Mouse (Mus musculus): ENCODE results near the gene Endog. TPM values are rescaled to one million over a fixed set of nuclear protein-coding genes. Genes with fewer than 3 reads are reported as not detected.
"Not testable (repeated sequence)": the region's sequence is repeated elsewhere in the genome, so short reads cannot be mapped to it uniquely, and the experiment has no call there.

Gene Endog
- polyA plus RNA-seq, 1 experiment from 2014 or later, result 29.8 TPM

- Histone ChIP-seq H3K4me2 (replicated peaks) (peak within 1 kb of the TSS; percentile 66), H3K27me3 (ENCODE audit: control insufficient read depth, insufficient read depth, low read length) (no peaks in the 10 kb centered on the region), H3K4me1 (replicated peaks; ENCODE audit: control insufficient read depth, insufficient read depth, low read length) (peaks cover 14% of the 10 kb centered on the region; the same call in 1 of the 2 replicates), H3K36me3 (replicated peaks; ENCODE audit: control insufficient read depth, insufficient read depth) (peaks cover 36% of the 10 kb centered on the region), H3K4me3 (replicated peaks; ENCODE audit: low read length) (peak within 1 kb of the TSS; percentile 76), H3K27ac (peak within 1 kb of the TSS; percentile 81), H3K9me3 (ENCODE audit: control insufficient read depth, low read length) (no peaks in the 10 kb centered on the region), H3K9ac (peak within 1 kb of the TSS; percentile 82)
- DNase-seq (ENCODE audit: low spot score) (peak; percentile 96), ATAC-seq (ENCODE audit: low FRiP score) (peak; percentile 94)
- under 1% methylated on average over 44 of the region's 46 CpGs for WGBS
Measured at GRCm38 (mm10) chr2:30133613-30134377, 37.5 kb upstream of the Endog start, which contains the start of gene Tbc1d13. Gene Tbc1d13, plus strand, starts transcription at chr2:30133746.

DNA sequence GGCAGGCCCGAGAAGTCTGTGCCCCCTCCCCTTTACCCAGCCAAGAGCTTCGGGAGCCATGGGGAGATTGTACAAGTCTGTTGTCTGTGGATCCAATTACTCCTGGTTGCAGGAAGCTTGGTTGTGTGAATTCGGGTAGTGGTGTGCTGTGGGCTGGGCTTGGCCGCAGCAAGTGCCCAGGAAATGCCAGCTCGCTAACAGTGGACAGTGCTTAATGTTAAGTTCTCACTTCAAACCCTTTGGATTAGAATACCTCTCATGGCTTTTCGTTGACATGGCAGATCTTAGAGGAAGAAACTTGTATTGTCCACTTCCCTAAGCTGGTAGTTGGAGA lies 36.9 kb upstream of the Endog start:
- no peak for ATAC-seq (ENCODE audit: low FRiP score)
- Histone ChIP-seq H3K27ac (peak overlapping the region; percentile 81; the same call in 1 of the 2 replicates), H3K27me3 (ENCODE audit: control insufficient read depth, insufficient read depth, low read length) (no peaks in the 10 kb centered on the region), H3K9me3 (ENCODE audit: control insufficient read depth, low read length) (no peaks in the 10 kb centered on the region), H3K36me3 (replicated peaks; ENCODE audit: control insufficient read depth, insufficient read depth) (peaks cover 39% of the 10 kb centered on the region), H3K4me3 (replicated peaks; ENCODE audit: low read length) (peak overlapping the region; percentile 76), H3K9ac (peak overlapping the region; percentile 82), H3K4me2 (replicated peaks) (peak overlapping the region; percentile 66), H3K4me1 (replicated peaks; ENCODE audit: control insufficient read depth, insufficient read depth, low read length) (peaks cover 14% of the 10 kb centered on the region; the same call in 1 of the 2 replicates)
- WGBS, result 27% methylated on average over 6 of the region's 6 CpGs
- no peak for DNase-seq (ENCODE audit: low spot score)

DNA sequence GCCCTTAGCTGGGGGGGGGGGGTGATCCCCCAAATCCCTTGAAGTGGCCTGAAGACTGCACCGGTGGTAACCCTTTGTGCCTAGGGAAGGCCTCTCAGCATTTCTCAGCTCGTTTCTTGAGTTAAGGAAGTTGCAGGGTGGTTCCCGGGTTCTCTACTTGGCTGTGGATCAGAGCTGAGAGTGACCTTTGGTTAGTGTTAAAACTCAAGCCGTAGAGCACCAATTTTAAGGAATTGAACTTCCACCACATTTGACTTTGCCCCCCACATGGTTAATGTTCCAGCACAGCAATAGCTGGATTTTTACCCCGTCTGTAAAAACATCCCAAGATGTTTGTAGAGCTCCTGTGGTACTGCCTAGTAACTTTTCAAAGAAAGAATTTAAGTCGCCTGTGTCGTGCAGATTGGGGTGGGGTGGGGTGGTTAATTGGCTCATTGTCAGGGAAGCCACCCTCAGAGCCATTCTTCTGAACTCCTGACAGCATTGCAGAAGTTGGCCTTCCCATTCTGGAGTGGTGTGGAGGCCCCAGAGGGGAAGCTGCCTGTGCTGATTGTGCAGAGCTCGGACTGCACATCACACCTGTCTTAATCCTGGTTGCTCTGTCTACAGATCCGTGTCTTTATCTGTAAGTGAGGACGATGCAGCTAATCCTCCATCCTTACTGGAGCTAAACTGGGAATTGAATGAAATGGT lies 36.2 kb upstream of the Endog start:
- no peak overlapping the region for H3K27ac ChIP-seq
- WGBS, result 49% methylated on average over 10 of the region's 10 CpGs

DNA sequence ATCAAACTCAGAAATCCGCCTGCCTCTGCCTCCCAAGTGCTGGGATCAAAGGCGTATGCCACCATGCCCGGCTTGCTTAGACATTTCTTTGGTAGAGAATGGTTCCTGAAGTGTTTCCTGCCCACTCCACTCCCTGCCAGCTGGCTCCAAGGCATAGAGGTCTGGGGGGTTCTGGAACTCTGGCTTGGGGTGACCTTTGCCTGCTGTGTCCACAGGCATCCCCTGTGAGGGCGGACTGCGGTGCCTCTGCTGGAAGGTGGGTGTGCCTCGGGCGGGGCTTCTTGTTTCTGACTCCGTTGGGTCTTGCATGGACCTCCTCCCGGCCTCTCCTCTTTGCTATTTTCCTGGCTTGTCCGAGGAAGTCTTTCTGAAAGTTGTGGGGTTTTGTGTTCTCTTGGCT lies 34.8 kb upstream of the Endog start:
- DNase-seq (ENCODE audit: low spot score), result no peak
- no peak for ATAC-seq (ENCODE audit: low FRiP score)

More for the DNA sequence above, 36.2 kb upstream of the Endog start:
- ATAC-seq (ENCODE audit: low FRiP score) (no peak), DNase-seq (ENCODE audit: low spot score) (no peak)
- peak overlapping the region; percentile 66 for H3K4me2 ChIP-seq (replicated peaks)
- peak overlapping the region; percentile 76 for H3K4me3 ChIP-seq (replicated peaks; ENCODE audit: low read length)
- H3K9me3 ChIP-seq (ENCODE audit: control insufficient read depth, low read length), result no peaks in the 10 kb centered on the region
- no peaks in the 10 kb centered on the region for H3K27me3 ChIP-seq (ENCODE audit: control insufficient read depth, insufficient read depth, low read length)
- peaks cover 14% of the 10 kb centered on the region; the same call in 1 of the 2 replicates for H3K4me1 ChIP-seq (replicated peaks; ENCODE audit: control insufficient read depth, insufficient read depth, low read length)
- peaks cover 44% of the 10 kb centered on the region for H3K36me3 ChIP-seq (replicated peaks; ENCODE audit: control insufficient read depth, insufficient read depth)
- H3K9ac ChIP-seq, result peak overlapping the region; percentile 82; the same call in 1 of the 2 replicates

DNA sequence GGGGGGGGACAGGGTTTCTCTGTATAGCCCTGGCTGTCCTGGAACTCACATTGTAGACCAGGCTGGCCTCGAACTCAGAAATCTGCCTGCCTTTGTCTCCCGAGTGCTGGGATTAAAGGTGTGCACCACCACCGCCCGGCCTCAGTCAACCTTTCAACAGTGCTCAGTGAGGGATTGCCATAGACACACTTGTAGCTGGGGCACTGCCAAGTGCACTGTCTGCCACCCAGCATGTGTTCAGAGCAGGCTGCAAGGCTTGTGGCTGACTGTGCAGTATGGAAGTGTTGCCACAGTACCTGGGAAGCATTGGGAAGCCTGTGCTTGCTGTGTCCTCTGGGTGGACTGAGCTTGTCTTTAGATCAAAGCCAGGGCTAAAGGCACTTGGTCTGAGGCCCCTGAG lies 31.3 kb upstream of the Endog start:
- H3K4me2 ChIP-seq (replicated peaks); H3K4me1 ChIP-seq (replicated peaks; ENCODE audit: control insufficient read depth, insufficient read depth, low read length); DNase-seq (ENCODE audit: low spot score); H3K27ac ChIP-seq; H3K27me3 ChIP-seq (ENCODE audit: control insufficient read depth, insufficient read depth, low read length); H3K9ac ChIP-seq; ATAC-seq (ENCODE audit: low FRiP score); H3K9me3 ChIP-seq (ENCODE audit: control insufficient read depth, low read length); H3K4me3 ChIP-seq (replicated peaks; ENCODE audit: low read length): not testable (repeated sequence)
- H3K36me3 ChIP-seq (replicated peaks; ENCODE audit: control insufficient read depth, insufficient read depth), result peaks cover 93% of the 10 kb centered on the region
- WGBS, result 88% methylated on average over 4 of the region's 4 CpGs

More for the DNA sequence above, 34.8 kb upstream of the Endog start:
- WGBS, result 89% methylated on average over 10 of the region's 10 CpGs
- no peak overlapping the region for H3K27ac ChIP-seq
- H3K36me3 ChIP-seq (replicated peaks; ENCODE audit: control insufficient read depth, insufficient read depth), result peaks cover 58% of the 10 kb centered on the region
- H3K4me3 ChIP-seq (replicated peaks; ENCODE audit: low read length), result no peak overlapping the region
- H3K4me1 ChIP-seq (replicated peaks; ENCODE audit: control insufficient read depth, insufficient read depth, low read length), result peaks cover 14% of the 10 kb centered on the region; the same call in 1 of the 2 replicates
- H3K9me3 ChIP-seq (ENCODE audit: control insufficient read depth, low read length), result no peaks in the 10 kb centered on the region
- no peak overlapping the region for H3K9ac ChIP-seq
- no peaks in the 10 kb centered on the region for H3K27me3 ChIP-seq (ENCODE audit: control insufficient read depth, insufficient read depth, low read length)
- H3K4me2 ChIP-seq (replicated peaks), result no peak overlapping the region

DNA sequence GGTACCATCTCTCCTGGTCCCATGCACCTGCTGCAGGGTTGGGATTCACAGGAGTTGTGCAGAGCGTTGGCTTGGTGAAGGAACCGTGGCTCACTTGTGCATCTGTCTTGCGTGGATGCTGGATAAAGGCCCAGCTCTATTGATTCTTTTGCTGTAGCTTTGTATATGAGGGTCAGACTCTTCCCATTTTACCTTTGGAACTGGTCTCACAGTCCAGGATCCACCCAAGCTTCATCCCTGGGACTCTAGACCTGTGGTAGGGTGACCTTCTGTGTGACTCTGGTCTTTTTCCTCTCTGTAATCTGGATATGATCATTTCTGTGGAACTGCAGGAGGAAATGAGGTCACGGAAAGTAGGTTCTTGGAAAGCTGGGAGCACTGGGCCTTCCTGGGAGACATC lies 26.9 kb upstream of the Endog start:
- WGBS, result 98% methylated on average over 4 of the region's 4 CpGs
- H3K4me3 ChIP-seq (replicated peaks; ENCODE audit: low read length), result no peak overlapping the region
- H3K9ac ChIP-seq, result no peak overlapping the region
- H3K27ac ChIP-seq, result no peak overlapping the region
- no peaks in the 10 kb centered on the region for H3K9me3 ChIP-seq (ENCODE audit: control insufficient read depth, low read length)
- ATAC-seq (ENCODE audit: low FRiP score) (no peak), DNase-seq (ENCODE audit: low spot score) (no peak)
- no peak overlapping the region for H3K4me2 ChIP-seq (replicated peaks)
- H3K36me3 ChIP-seq (replicated peaks; ENCODE audit: control insufficient read depth, insufficient read depth), result peaks cover 97% of the 10 kb centered on the region
- no peaks in the 10 kb centered on the region for H3K27me3 ChIP-seq (ENCODE audit: control insufficient read depth, insufficient read depth, low read length)
- no peaks in the 10 kb centered on the region for H3K4me1 ChIP-seq (replicated peaks; ENCODE audit: control insufficient read depth, insufficient read depth, low read length)

DNA sequence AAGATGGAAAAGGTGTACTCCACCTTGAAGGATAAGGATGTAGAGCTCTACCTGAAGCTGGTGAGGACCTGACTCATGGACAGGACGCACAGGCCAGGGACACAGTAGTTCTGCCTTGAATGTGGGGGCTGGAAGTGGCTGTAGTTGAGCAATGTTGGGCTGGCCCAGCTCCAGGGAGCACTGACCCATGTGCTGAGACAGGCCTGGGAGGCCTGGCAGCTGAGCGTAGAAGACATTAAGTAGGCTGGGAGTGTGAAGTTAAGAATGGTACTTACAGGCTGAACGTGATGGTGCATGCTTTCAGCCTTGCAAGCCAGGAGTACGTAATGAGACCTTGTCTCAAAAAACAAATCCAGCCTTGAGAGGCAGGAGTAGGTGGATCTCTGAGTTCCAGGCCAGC lies 23.8 kb upstream of the Endog start:
- no peaks in the 10 kb centered on the region for H3K4me1 ChIP-seq (replicated peaks; ENCODE audit: control insufficient read depth, insufficient read depth, low read length)
- DNase-seq (ENCODE audit: low spot score) (no peak), ATAC-seq (ENCODE audit: low FRiP score) (no peak)
- H3K9ac ChIP-seq, result no peak overlapping the region
- no peaks in the 10 kb centered on the region for H3K27me3 ChIP-seq (ENCODE audit: control insufficient read depth, insufficient read depth, low read length)
- H3K4me2 ChIP-seq (replicated peaks), result no peak overlapping the region
- 94% methylated on average over 4 of the region's 4 CpGs for WGBS
- H3K27ac ChIP-seq, result no peak overlapping the region
- no peak overlapping the region for H3K4me3 ChIP-seq (replicated peaks; ENCODE audit: low read length)
- no peaks in the 10 kb centered on the region for H3K9me3 ChIP-seq (ENCODE audit: control insufficient read depth, low read length)
- H3K36me3 ChIP-seq (replicated peaks; ENCODE audit: control insufficient read depth, insufficient read depth), result peaks cover 96% of the 10 kb centered on the region

- DNase-seq (ENCODE audit: low spot score) (no peak), ATAC-seq (ENCODE audit: low FRiP score) (no peak)
- no peaks in the 10 kb centered on the region for H3K4me1 ChIP-seq (replicated peaks; ENCODE audit: control insufficient read depth, insufficient read depth, low read length)
- peaks cover 56% of the 10 kb centered on the region for H3K36me3 ChIP-seq (replicated peaks; ENCODE audit: control insufficient read depth, insufficient read depth)
- H3K4me2 ChIP-seq (replicated peaks), result no peak overlapping the region
- H3K4me3 ChIP-seq (replicated peaks; ENCODE audit: low read length), result no peak overlapping the region
- no peaks in the 10 kb centered on the region for H3K27me3 ChIP-seq (ENCODE audit: control insufficient read depth, insufficient read depth, low read length)
- no peaks in the 10 kb centered on the region for H3K9me3 ChIP-seq (ENCODE audit: control insufficient read depth, low read length)
- WGBS, result 90% methylated on average over 11 of the region's 11 CpGs
- H3K9ac ChIP-seq, result no peak overlapping the region
- no peak overlapping the region for H3K27ac ChIP-seq
Measured at GRCm38 (mm10) chr2:30151840-30152239, 19.5 kb upstream of the Endog start.

DNA sequence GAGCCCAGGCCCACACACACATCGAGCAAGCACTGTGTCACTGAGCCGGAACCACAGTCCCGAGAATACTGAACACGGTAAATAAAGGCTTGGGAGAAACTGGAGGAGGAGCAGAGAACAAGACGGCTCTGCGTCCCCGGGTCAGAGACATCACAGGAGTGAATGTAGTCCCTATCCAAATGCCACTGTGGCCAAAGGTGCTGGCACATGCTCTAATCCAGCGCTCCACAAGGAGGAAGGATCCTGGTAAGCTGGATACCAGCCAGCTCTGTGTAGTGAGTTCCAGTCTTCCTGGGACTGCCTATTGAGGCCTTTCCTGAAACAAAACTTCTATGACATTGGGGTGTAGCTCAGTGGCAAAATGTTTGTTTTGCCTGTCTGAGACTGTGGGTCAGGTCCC lies 18.7 kb upstream of the Endog start:
- Histone ChIP-seq H3K27me3 (ENCODE audit: control insufficient read depth, insufficient read depth, low read length) (no peaks in the 10 kb centered on the region), H3K27ac (no peak overlapping the region), H3K9me3 (ENCODE audit: control insufficient read depth, low read length) (no peaks in the 10 kb centered on the region), H3K4me3 (replicated peaks; ENCODE audit: low read length) (no peak overlapping the region), H3K9ac (no peak overlapping the region), H3K4me1 (replicated peaks; ENCODE audit: control insufficient read depth, insufficient read depth, low read length) (no peaks in the 10 kb centered on the region), H3K4me2 (replicated peaks) (no peak overlapping the region), H3K36me3 (replicated peaks; ENCODE audit: control insufficient read depth, insufficient read depth) (peaks cover 49% of the 10 kb centered on the region)
- 81% methylated on average over 8 of the region's 8 CpGs for WGBS
- no peak for DNase-seq (ENCODE audit: low spot score)
- no peak for ATAC-seq (ENCODE audit: low FRiP score)

Measured in hindbrain, embryonic 14.5 days (tissue).